Mouse (Mus musculus) spleen, postnatal 4 days (tissue): ENCODE data around the gene Mlf2.

ENCODE experiments used
- DNase-seq, 2 experiments: peaks; one replicate each; pipeline ENCODE4 v3.0.0; 2022; ENCODE audit warnings: low spot score in 2 of 2

The Mlf2 gene

DNA sequence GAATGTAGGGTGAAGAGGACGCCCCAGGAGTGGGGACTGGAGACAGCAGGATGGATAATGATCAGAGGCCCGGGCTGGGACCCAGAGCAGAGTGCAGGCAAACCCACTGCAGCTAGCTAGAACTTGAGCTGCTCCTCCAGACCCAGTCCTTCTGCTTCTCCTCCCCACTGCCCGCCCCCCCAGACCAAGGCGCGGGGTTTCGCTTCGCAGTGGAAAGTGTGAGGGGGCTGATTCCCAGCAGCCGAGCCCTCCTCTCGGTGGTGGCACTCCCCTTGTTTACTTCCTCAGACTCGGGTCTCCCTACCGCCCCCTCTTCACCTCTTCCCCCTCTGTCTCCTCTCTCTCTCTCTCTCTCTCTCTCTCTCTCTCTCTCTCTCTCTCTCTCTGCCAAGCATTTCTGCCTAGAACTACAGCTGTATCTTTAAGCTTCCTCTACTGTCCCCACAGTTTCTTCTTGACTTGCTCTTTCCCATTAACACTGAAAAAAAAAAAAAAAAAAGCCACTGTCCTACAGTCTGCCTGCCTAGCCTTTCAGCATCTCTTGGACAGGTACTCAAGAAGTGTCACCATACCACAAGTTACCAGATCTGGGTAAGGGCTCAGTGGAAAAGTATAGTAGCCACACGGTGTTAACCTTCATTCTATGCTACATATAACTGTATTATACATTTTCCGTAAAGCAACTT, 19.5 kb upstream of the Mlf2 start, which contains the start of gene Lag3:
Lag3 (minus strand) TSS at position 173 of the 686 bp plus-strand sequence.
- no peak for DNase-seq

DNA sequence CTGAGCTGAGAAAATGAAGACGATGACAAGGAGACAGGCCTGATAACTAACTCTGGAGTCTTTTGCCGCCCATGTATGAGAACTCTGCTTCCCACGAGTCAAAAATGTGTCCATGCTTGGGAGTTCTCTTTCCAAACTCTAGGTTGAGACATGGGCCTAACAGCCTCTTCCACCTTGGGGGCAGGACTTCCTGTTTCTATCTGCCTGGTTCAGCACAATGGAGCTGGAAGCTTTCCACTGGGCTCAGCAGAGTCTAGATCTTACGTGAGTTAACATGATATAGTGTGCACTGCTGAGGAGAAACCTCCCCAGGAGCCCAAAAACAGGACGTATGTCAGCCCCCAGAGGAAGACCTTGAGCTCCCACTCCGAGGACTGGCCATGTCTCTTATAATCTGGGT, 18.0 kb upstream of the Mlf2 start:
- no peak for DNase-seq

- no peak for DNase-seq
Measured at GRCm38 (mm10) chr6:124913721-124914285, 17.4 kb upstream of the Mlf2 start.

- DNase-seq: no peak
Measured at GRCm38 (mm10) chr6:124914511-124914910, 16.7 kb upstream of the Mlf2 start.

DNA sequence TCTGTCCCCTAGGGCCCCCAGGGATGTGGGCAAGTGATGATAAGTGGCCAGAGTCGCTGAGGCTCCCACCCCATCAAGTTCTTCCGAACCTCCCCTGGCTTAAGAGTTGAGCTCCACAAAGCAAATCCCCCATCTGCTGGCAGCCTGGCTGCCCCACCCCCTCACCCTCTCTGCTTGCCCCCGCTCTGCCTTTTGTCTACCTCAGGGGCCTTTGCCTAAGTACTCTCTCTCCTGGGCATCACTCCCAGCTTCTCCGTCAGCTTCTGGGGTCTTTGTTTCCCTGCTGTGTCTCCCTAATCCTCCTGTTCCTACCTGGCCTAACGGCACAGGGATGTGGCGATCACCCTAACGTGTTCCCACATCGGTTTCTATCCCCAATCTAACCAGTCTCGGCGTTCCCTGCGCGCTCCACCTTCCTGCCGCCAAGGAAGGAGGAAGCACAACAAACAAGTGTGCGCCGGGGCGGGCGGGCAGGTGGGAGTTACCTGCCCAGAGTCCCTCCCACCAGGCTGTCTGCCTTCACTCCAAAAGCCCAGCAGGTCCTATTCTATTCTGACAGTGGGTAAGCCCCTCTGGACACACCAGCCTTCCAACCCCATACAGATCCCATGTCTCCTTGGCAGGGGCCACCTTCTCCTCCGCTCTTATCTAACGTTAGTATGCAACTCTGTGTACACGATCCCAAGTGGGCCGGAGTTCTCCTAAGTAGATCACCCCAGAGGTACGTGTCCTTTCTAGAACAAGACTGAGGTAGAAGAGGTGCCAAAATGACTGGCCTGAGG, 15.8 kb upstream of the Mlf2 start:
- no peak for DNase-seq

- no peak for DNase-seq
Measured at GRCm38 (mm10) chr6:124915942-124916694, 15.1 kb upstream of the Mlf2 start.

- DNase-seq: peak; percentile 86 to 97
Measured at GRCm38 (mm10) chr6:124916695-124917517, 14.3 kb upstream of the Mlf2 start.

- peak; percentile 46 to 78 for DNase-seq
Measured at GRCm38 (mm10) chr6:124917518-124918330, 13.5 kb upstream of the Mlf2 start.

- no peak for DNase-seq
Measured at GRCm38 (mm10) chr6:124918331-124918690, 12.9 kb upstream of the Mlf2 start.

DNA sequence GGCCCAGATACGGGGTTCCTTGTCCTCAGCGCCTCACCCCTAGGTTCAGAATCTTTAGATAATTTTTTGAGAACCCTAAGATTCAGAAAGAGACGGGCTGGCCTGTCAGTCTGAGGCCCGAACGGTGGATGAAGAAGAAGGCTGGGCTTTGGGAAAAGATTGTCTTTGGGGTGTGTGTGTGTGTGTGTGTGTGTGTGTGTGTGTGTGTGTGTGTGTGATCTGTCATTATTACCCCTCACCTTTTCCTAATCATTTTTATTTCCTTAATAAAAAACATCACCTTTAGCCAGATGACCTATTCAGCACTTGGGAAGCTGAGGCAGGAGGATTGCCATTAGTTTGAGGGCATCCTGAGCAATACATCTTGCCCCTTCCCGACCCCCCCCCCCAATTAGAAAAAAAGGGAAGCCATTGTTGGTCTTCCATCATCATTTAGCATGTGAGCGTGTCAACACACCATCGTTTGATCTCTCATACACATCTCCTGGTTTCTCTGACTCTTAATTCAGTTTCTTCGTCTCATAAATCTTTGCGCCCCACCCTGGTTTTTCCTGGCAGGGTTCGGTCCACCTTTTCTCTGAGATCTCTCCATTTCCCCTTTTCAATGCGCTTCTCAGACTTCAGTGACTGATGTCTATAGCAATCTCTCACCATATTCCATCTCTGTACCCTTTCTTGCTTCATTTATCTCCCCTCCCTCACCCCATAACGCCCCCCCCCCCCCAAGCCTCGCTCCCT, 12.1 kb upstream of the Mlf2 start:
- DNase-seq: no peak

DNA sequence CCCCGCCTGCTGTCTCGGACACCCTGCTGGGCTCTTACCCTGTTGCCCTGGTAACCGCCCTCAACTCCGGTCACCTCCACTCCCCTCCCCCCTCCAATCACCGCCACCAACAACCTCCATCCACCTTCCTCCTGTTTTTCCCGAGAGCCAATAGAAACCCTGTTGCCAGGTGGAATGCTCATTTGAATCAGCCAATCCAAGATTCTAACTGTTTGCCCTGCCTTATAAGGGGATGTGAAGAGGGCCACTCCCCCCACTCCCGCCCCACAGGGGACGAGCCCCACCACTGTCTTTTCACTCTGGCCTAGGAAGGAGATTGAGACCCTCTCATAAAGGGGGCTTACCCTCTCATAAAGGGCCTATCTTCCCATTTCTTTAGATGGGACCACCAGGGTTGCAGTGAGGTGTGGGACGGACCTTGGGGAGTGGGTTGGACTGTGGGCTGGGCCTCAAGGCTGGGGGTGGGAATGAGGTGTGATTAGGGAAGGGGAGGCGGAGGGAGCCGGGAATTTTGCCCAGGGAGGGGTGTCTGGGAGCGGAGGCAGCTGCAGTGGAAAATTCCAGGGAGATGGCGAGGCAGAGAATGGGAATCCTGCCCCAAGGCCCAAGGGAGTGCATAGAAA, 11.4 kb upstream of the Mlf2 start, which contains the start of gene Ptms:
Ptms (minus strand) TSS at position 409 of the 623 bp plus-strand sequence.
- peak in 1 of 2 experiments; percentile 38 for DNase-seq

DNA sequence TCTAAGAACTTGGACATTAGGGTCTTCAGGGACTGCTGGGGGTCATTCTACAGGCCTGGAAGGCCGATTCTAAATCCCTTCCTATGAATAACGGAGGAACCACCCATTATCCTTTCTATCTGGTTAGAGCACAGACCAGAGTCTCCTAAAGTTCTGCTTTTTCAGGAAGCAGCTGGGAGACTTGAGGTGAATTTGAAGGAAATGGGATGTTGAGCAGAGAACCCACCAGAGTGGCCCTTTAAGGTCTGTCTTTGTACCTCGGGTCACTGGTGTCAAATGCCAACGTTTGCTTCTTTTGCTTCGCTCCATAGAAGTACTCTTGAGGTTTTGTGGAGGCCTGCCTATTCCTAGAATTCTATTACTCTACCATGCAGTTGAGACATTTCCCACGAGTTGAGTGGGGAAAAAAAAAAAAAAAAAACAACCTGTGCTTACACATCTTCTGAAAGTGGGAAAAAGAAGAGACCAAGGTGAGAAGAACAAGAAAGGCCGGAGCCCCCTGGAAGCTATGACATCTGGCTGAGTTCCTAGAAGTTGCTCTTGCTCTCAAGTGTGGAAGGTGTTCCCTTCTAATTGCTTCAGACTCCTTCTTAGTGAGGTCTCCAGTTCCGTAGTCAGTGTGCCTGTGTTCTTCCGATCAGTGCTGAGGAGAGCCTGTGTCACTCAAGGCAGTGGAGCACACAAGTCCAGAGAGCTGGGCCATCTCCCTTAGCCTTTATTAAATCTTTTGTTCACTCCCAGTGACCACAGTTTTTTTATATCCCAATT, 10.7 kb upstream of the Mlf2 start:
- no peak for DNase-seq

DNA sequence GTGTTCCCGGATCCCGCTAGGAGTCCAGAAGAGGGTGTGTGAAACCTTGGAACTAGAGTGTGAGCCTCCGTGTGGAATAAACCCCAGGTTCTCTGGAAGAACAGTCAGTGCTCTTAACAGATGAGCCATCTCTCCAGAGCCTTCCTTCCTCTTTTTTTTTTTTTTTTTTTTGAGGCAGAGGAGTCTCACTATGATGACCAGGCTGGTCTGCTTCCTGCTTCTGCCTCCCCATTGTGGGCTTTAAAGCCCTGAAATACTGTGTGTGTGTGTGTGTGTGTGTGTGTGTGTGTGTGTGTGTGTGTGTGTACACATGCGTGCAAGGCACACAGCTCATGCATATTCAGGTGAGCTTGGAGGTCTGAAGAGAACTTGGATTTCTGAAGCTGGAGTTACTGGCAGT, 9.6 kb upstream of the Mlf2 start:
- DNase-seq: no peak

GRCm38 (mm10) chr6:124925173-124925793, 5.9 kb upstream of the Mlf2 start:
- no peak for DNase-seq

DNA sequence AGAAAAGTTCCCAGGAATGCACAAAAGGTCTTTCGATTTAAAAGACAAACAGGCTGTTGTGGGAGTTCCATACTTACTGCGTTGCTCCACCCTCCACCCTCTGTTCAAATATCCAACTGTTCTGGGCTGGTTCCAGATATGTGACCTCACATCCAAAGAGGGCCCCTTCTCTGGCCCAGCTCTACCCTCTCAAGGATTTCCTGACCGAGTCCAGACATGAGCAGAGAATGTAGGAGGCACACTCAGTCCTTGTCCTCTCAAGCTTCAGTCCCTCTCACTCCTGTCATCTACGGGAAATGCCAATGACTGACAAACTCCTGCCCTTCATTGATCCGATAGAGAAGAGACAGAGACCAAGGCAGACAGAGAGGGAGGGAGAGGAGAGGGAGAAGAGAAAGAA, 5.2 kb upstream of the Mlf2 start:
- DNase-seq: no peak

- DNase-seq: no peak
Measured at GRCm38 (mm10) chr6:124930231-124930630, 955 bp upstream of the Mlf2 start.

- no peak for DNase-seq
Measured at GRCm38 (mm10) chr6:124931525-124932313, 533 bp downstream of the Mlf2 start.
